ENCODE assay signal across 9 mouse cellular contexts in genomic region chr14:25738591-25739001, GRCm38 (mm10). TPM values are rescaled to one million over a fixed set of nuclear protein-coding genes. Genes with fewer than 3 reads are reported as not detected.
A peak's percentile ranks its signal among the peaks of the same experiment; 100 is the strongest.
DNase-seq lines count a peak whose midpoint lies in the region; ATAC-seq and TF ChIP-seq lines count a peak whose summit lies in the region.
"Had no signal": no experiment of that assay in that cellular context is flagged by ENCODE, and none has a peak within 500 bp of the region (broad histone marks: within the 10 kb centered on the region; RNA-seq: fewer than 3 reads in every experiment).

No protein-coding gene starts in this region.

- H3K4me3 ChIP-seq in kidney, embryonic 16.5 days (ENCODE audit: low read length) = no peak overlapping the region
- H3K4me3 ChIP-seq in heart, embryonic 12.5 days = no peak overlapping the region
- H3K4me3 ChIP-seq in limb, embryonic 12.5 days (replicated peaks) = no peak overlapping the region
- no peak overlapping the region for H3K4me3 ChIP-seq in stomach, postnatal 0 days (ENCODE audit: low read depth, low read length)
- H3K4me3 ChIP-seq: erythroblast, embryonic 14.5 days had no signal

- DNase-seq in kidney, adult 11 months = no peak
- DNase-seq in embryo, embryonic 11 days = peak; percentile 58
- peak; percentile 75 for DNase-seq in stomach, postnatal 0 days (ENCODE audit: low spot score)
- no peak for DNase-seq in cerebellum, adult 11-12 months
- DNase-seq in left cerebral cortex, adult 11 months (ENCODE audit: low spot score) = no peak

- peak; percentile 77 for TF ChIP-seq EP300 in stomach, postnatal 0 days (optimal IDR thresholded peaks at IDR 0.05)

- H3K27ac ChIP-seq in kidney, embryonic 16.5 days (ENCODE audit: low read length) = peak overlapping the region; percentile 56
- peak overlapping the region; percentile 88 for H3K27ac ChIP-seq in heart, embryonic 12.5 days (ENCODE audit: poor library complexity, severe bottlenecking)
- H3K27ac ChIP-seq in limb, embryonic 12.5 days = peak overlapping the region; percentile 93
- peak overlapping the region; percentile 86 for H3K27ac ChIP-seq in stomach, postnatal 0 days (replicated peaks)

- no peaks in the 10 kb centered on the region for H3K36me3 ChIP-seq in kidney, embryonic 16.5 days (ENCODE audit: insufficient read depth, low read length)
- peaks cover 19% of the 10 kb centered on the region for H3K36me3 ChIP-seq in heart, embryonic 12.5 days
- H3K36me3 ChIP-seq in limb, embryonic 12.5 days = peaks cover 24% of the 10 kb centered on the region
- H3K36me3 ChIP-seq in stomach, postnatal 0 days (ENCODE audit: control insufficient read depth, insufficient read depth, low read length) = peaks cover 6% of the 10 kb centered on the region; the same call in 1 of the 2 replicates

- no peaks in the 10 kb centered on the region for H3K27me3 ChIP-seq in kidney, embryonic 16.5 days (ENCODE audit: insufficient read depth, low read length)
- H3K27me3 ChIP-seq in heart, embryonic 12.5 days (replicated peaks) = no peaks in the 10 kb centered on the region
- H3K27me3 ChIP-seq in limb, embryonic 12.5 days = no peaks in the 10 kb centered on the region
- no peaks in the 10 kb centered on the region for H3K27me3 ChIP-seq in stomach, postnatal 0 days (ENCODE audit: control insufficient read depth, insufficient read depth, low read length)

- H3K9ac ChIP-seq in kidney, embryonic 16.5 days (replicated peaks; ENCODE audit: low read length) = no peak overlapping the region
- 0 out of 2 replicates have a peak overlapping the region, but pooled peaks have one; percentile 17 for H3K9ac ChIP-seq in heart, embryonic 12.5 days
- peak overlapping the region; percentile 27; the same call in 1 of the 2 replicates for H3K9ac ChIP-seq in limb, embryonic 12.5 days (replicated peaks)
- H3K9ac ChIP-seq in stomach, postnatal 0 days (ENCODE audit: low read length) = peak overlapping the region; percentile 41

- ATAC-seq in kidney, embryonic 16.5 days (ENCODE audit: low FRiP score, low TSS enrichment) = peak; percentile 39
- peak; percentile 76 for ATAC-seq in heart, embryonic 12.5 days (ENCODE audit: insufficient number of reproducible peaks, low FRiP score)
- ATAC-seq in limb, embryonic 12.5 days (ENCODE audit: insufficient number of reproducible peaks, insufficient read depth, low FRiP score, low TSS enrichment, low read depth) = peak; percentile 71
- peak; percentile 49 for ATAC-seq in stomach, postnatal 0 days (ENCODE audit: low FRiP score, low TSS enrichment)

- H3K4me1 ChIP-seq in kidney, embryonic 16.5 days (ENCODE audit: insufficient read depth, low read length) = peaks cover 63% of the 10 kb centered on the region
- peaks cover 86% of the 10 kb centered on the region for H3K4me1 ChIP-seq in heart, embryonic 12.5 days (replicated peaks)
- peaks cover 70% of the 10 kb centered on the region for H3K4me1 ChIP-seq in limb, embryonic 12.5 days (replicated peaks)
- peaks cover 25% of the 10 kb centered on the region for H3K4me1 ChIP-seq in stomach, postnatal 0 days (replicated peaks; ENCODE audit: control insufficient read depth, insufficient read depth)

- 32% methylated on average over 14 of the region's 14 CpGs for WGBS in kidney, embryonic 16.5 days
- 18% methylated on average over 14 of the region's 14 CpGs for WGBS in heart, embryonic 12.5 days
- WGBS in limb, embryonic 12.5 days = 18% methylated on average over 14 of the region's 14 CpGs
- 12% methylated on average over 13 of the region's 14 CpGs for WGBS in stomach, postnatal 0 days

- H3K4me2 ChIP-seq in kidney, embryonic 16.5 days (replicated peaks; ENCODE audit: low read depth, low read length) = peak overlapping the region; percentile 10; the same call in 1 of the 2 replicates
- H3K4me2 ChIP-seq in heart, embryonic 12.5 days = peak overlapping the region; percentile 2; the same call in 1 of the 2 replicates
- H3K4me2 ChIP-seq in limb, embryonic 12.5 days = peak overlapping the region; percentile 36
- H3K4me2 ChIP-seq in stomach, postnatal 0 days (replicated peaks; ENCODE audit: low read depth) = peak overlapping the region; percentile 31; the same call in 1 of the 2 replicates

- no peak for TF ChIP-seq CTCF in stomach, postnatal 0 days (IDR thresholded peaks at IDR 0.05; ENCODE audit: low read depth)

- H3K9me3 ChIP-seq in kidney, embryonic 16.5 days (ENCODE audit: low read length) = no peaks in the 10 kb centered on the region
- no peaks in the 10 kb centered on the region for H3K9me3 ChIP-seq in heart, embryonic 12.5 days (replicated peaks)
- H3K9me3 ChIP-seq in limb, embryonic 12.5 days = no peaks in the 10 kb centered on the region
- no peaks in the 10 kb centered on the region for H3K9me3 ChIP-seq in stomach, postnatal 0 days (ENCODE audit: control insufficient read depth, low read length)

RNA-seq across cellular contexts. Expression of gene Zcchc24, which starts 30.2 kb away (rescaled TPM):
- 12.2 and 17.3 TPM in 2 replicates for polyA plus RNA-seq in kidney, embryonic 16.5 days (2015; fragmentation: Nextera tagmentation; extraction: Ambion mirVana)
- 30.4 and 31.9 TPM in 2 replicates for polyA plus RNA-seq in heart, embryonic 12.5 days (2016; fragmentation: Nextera tagmentation; extraction: Ambion mirVana)
- polyA plus RNA-seq in limb, embryonic 12.5 days (2016; fragmentation: Nextera tagmentation; extraction: Ambion mirVana) = 28.6 and 32.6 TPM in 2 replicates
- 11.3 and 11.9 TPM in 2 replicates for polyA plus RNA-seq in stomach, postnatal 0 days (2015; fragmentation: Nextera tagmentation; extraction: Ambion mirVana)

RNA-seq across cellular contexts. Expression of gene Ppif, which starts 44.6 kb away (rescaled TPM):
- polyA plus RNA-seq in kidney, embryonic 16.5 days (2015; fragmentation: Nextera tagmentation; extraction: Ambion mirVana) = 42.4 and 55.5 TPM in 2 replicates
- polyA plus RNA-seq in heart, embryonic 12.5 days (2016; fragmentation: Nextera tagmentation; extraction: Ambion mirVana) = 101 and 104 TPM in 2 replicates
- 29.2 and 32.9 TPM in 2 replicates for polyA plus RNA-seq in limb, embryonic 12.5 days (2016; fragmentation: Nextera tagmentation; extraction: Ambion mirVana)
- polyA plus RNA-seq in stomach, postnatal 0 days (2015; fragmentation: Nextera tagmentation; extraction: Ambion mirVana) = 66.1 and 74.6 TPM in 2 replicates

Comparison
In these comparisons a context has a peak if more than half of its experiments do, and no peak if none do; other contexts are left out.
1. DNase-seq: peak in embryo, embryonic 11 days (single experiment) and stomach, postnatal 0 days (single experiment); none in kidney, adult 11 months (single experiment), cerebellum, adult 11-12 months (single experiment) and left cerebral cortex, adult 11 months (single experiment).
2. Peak in every context shown above with its lines, with median percentiles within 50 percentile points of each other: ATAC-seq, H3K27ac ChIP-seq and H3K4me2 ChIP-seq.